Mouse (Mus musculus) gastrocnemius, postnatal 10 days (tissue): ENCODE results near the gene Arhgap10. TPM values are rescaled to one million over a fixed set of nuclear protein-coding genes. Genes with fewer than 3 reads are reported as not detected.
"Not testable (repeated sequence)": the region's sequence is repeated elsewhere in the genome, so short reads cannot be mapped to it uniquely, and the experiment has no call there.

ENCODE experiments used
- DNase-seq: peaks from one replicate; pipeline ENCODE4 v3.0.0; 2021; ENCODE audit warnings: mixed read lengths
- total RNA-seq, 2 experiments: library from RNA; stranded (reverse); gene quantifications; 2 replicates each; pipeline ENCODE4 v1.2.3; 2021

Gene Arhgap10
- total RNA-seq, 2 experiments from 2014 or later: 56.8 to 57.2 TPM

DNA sequence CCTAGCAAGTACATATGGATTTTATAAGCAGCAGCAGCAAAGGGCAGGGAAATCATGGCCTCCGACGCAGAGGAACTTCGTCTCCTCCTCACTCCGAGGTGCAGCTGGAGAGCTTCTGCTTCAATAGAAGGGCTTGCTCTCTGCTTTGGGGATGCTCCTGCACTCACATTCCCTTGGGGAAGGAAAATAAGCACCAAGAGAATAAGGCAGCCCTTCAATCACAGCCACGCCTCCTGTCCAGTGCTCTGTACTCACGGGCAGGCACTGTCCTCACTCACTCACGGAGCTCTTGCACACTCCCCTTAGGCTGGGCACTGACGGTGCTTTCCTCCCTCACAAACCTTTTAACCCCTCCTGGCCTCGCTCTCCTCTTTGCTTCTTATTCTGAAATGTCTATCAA is 176.4 kb downstream of the Arhgap10 start:
- DNase-seq: no peak

GRCm38 (mm10) chr8:77340046-77340747 is 177.6 kb downstream of the Arhgap10 start:
- no peak for DNase-seq

GRCm38 (mm10) chr8:77337272-77337671 is 180.5 kb downstream of the Arhgap10 start:
- DNase-seq: no peak

- no peak for DNase-seq
These were observed 186.6 kb downstream of the Arhgap10 start for GRCm38 (mm10) chr8:77331180-77331579.

DNA sequence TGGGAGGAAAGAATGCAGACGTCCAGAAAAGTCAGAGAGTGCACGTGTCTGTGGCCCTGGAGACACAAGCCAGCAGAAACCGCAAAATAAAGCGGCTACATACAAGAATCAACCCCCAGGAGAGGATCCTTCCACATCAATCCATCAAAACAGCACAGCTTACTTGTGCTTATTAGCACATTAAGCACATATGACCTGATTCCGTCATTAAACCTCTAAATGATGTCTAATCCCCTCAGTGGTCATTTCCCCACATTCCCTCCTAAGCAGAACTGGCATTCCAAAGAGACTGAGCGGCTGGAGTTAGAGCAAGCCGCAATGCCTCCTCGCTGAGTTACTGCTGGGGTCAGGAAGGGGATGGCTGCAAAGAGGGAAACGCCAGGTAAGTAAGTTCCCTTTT is 187.4 kb downstream of the Arhgap10 start:
- no peak for DNase-seq

- DNase-seq: no peak
These were observed 188.0 kb downstream of the Arhgap10 start for GRCm38 (mm10) chr8:77329783-77330182.

DNA sequence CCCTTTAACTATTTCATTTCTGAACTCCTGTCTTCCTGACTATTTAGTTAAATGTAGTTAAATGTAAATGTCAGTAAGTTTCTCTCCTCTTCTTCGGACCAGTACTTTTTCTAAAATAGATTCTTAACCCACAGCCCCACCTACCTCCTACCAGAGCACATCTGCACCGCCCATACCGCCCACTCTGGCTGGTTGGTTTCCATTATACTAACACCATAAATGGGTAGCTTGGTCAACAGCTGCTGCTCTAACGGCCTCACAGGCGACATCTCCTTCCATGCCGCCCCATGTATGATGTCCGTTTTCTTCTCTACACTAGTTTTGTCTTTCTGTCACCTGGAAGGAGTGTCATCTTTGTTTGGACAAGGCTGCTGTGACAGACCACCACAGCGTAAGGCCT is 189.3 kb downstream of the Arhgap10 start:
- no peak for DNase-seq

DNA sequence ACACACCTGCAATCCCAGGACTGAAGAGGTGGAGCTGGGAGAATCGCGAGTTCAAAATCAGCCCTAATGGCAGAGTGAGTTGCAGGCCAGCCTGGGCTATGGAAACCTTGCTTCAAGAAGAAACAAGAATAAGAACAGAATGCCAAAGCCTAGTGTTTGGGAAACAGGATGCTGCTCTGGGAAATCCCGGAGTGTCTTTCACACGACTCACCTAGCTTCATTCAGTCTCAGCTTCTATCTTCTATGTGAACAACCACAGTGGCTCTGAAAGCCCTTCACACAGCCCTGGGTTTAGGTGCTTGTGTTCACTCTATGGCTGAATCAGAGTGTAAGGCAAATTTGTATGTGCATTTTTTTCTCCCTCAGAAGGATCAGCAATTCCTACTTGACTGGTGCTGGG is 190.4 kb downstream of the Arhgap10 start:
- no peak for DNase-seq

DNA sequence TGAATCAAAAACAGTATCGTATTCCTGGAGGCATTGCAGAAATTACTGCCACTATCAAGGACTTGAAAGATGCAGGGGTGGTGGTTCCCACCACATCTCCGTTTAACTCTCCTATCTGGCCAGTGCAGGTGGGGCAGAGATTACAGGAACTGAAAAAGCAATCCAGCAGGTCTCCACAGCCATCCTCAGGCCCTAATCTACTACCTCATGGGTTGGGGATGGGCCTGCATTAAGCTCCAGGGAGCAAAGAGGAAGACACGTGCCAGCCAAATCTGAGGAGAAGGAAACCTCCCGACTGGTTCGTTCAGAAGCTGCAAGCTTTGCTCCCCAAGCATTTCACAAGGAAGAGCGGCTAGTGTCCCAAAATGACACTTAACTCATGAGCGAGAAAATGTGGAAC is 195.0 kb downstream of the Arhgap10 start:
- DNase-seq: not testable (repeated sequence)

DNA sequence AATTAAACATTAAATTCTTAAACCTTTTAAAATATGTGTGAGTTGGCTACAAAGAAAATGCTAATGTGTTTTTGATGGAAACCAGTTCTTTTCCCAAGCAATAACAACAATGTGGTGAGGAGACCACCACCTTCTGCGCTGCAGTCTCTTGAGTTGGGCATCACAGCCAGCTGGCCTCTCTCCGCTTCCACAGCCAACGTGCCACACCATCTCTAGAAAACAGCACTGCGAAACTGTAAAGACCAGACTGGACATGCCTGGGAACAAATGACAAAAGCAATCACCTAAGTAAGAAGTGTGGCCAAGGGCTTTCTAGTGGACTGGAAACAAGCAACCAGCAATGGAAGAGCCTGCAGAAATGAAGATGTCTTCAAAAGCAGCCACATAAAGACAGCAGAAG is 195.9 kb downstream of the Arhgap10 start:
- DNase-seq: no peak

- DNase-seq: no peak
These were observed 199.2 kb downstream of the Arhgap10 start for GRCm38 (mm10) chr8:77318590-77318989.

DNA sequence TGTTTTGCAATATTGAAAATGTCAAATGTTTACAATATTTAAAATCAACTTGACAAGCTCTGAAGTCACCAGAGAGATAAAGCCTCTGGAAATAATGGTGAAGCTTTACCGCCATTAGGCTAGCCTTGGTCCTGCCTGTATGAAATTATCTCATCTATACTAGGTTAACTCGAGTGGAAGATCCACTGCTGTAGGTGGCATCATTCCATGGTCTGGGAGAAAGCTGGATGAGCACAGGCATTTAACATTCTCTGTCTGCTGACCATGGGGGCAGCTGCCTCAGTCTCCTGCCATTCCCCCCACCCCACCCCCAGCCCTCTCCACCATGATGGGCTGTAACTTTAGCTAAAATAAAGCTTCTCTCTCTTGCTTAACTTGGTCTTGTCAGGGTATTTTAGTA is 200.0 kb downstream of the Arhgap10 start:
- DNase-seq: no peak

GRCm38 (mm10) chr8:77313003-77313402 is 204.8 kb downstream of the Arhgap10 start:
- no peak for DNase-seq

- DNase-seq: no peak
These were observed 206.0 kb downstream of the Arhgap10 start for GRCm38 (mm10) chr8:77311762-77312161.

DNA sequence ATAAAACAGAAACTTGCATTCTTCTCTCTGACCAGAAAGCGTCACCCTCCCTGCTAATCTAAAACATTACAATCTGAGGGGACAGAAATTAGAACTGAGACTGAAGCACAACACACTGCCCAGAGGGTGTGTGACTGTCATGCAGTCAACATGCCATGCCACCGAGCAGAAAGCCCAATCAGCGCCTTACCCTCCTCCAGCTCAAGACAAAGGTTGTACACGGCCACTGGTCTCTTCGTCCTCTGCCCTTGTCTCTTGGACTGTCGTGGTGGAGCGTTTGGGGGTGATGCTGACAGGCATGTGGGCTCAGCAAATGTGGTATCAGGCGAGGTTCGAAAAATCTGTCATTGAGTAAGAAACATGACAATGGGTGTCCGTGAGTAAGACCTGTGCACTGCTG is 207.2 kb downstream of the Arhgap10 start:
- no peak for DNase-seq

- DNase-seq: no peak
These were observed 207.7 kb downstream of the Arhgap10 start for GRCm38 (mm10) chr8:77310026-77310425.

DNA sequence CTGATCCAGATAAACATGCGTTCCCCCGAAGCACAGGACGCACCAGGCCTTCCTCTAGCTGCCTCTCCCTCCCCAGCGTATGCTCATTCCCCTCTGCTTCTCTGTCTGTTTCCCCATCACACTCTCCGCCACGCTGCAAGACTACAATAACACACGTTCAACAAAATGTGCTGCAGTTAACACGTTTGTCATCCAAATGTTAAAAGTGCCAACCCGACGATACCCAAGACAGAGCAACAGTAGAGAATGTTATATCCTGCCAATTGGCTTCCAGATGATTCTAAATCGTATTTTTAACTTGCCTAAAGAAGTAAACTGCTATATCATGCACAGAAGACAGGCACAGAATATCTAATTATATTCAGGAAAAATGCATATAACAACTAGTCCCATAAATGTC is 223.2 kb downstream of the Arhgap10 start:
- DNase-seq: no peak

DNA sequence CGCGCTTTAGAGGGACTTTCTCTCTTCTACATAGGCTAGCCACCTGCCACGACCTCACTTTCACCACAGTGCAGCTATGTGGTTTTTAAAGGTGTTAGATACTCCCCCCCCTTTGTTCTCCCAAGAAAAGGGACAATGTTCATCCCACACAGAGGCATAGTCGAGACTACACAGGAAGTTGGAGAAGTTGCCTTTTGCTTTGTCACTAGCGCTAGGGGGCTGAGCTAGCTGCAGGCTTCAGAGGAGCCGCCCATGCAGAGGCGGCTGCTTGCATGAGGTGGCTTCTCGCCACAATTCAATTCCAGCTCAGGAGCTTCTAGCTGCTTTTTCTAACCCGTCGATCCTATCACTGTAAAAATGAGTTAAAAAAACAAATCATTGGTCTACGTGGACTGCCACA is 225.1 kb downstream of the Arhgap10 start:
- DNase-seq: no peak

- DNase-seq: no peak
These were observed 225.6 kb downstream of the Arhgap10 start for GRCm38 (mm10) chr8:77292120-77292519.

GRCm38 (mm10) chr8:77288492-77288891 is 229.3 kb downstream of the Arhgap10 start:
- DNase-seq: no peak

DNA sequence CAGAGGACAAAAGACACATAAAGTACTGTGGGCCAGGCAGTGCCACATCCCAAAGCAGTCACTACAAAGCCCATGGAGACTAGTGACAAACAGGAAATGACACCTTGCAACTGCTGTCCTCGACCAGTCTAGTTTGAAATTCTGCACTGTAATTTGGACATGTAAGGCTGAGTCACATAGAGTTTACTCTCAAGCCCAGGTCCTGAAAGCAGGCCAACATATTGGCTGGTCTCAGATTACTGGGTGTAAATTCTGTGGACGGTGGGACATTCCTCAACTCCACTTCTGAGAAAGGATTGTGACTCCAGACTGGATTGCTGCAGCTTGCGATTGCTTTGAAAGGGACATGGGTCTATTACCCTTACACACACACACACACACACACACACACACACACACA is 229.7 kb downstream of the Arhgap10 start:
- DNase-seq: no peak

DNA sequence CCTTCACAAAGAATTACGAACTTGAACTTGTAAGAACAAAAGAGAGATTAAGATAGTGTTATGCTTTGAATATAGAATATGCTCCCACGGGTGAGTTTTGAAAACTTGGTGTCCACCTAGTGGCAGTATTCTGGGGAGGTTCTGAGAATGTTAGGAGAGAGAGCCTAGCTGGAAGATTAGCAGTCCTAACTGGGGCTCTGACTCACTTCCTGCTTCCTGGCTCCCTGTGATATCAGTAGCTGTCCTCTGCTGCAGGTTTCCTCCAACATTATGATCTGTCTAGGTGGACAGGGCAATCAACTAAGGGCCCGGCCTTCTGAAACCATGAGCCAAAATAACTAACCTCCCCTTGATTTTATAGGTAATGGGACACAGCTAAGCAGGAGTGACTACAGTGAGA is 233.3 kb downstream of the Arhgap10 start:
- no peak for DNase-seq

- no peak for DNase-seq
These were observed 235.0 kb downstream of the Arhgap10 start for GRCm38 (mm10) chr8:77282605-77283236.

GRCm38 (mm10) chr8:77279977-77280376 is 237.8 kb downstream of the Arhgap10 start:
- no peak for DNase-seq
